Mouse (Mus musculus): ENCODE results near the gene Igsf10.
A peak's percentile ranks its signal among the peaks of the same experiment; 100 is the strongest.
"Not testable (repeated sequence)": the region's sequence is repeated elsewhere in the genome, so short reads cannot be mapped to it uniquely, and the experiment has no call there.

Igsf10 gene

DNA sequence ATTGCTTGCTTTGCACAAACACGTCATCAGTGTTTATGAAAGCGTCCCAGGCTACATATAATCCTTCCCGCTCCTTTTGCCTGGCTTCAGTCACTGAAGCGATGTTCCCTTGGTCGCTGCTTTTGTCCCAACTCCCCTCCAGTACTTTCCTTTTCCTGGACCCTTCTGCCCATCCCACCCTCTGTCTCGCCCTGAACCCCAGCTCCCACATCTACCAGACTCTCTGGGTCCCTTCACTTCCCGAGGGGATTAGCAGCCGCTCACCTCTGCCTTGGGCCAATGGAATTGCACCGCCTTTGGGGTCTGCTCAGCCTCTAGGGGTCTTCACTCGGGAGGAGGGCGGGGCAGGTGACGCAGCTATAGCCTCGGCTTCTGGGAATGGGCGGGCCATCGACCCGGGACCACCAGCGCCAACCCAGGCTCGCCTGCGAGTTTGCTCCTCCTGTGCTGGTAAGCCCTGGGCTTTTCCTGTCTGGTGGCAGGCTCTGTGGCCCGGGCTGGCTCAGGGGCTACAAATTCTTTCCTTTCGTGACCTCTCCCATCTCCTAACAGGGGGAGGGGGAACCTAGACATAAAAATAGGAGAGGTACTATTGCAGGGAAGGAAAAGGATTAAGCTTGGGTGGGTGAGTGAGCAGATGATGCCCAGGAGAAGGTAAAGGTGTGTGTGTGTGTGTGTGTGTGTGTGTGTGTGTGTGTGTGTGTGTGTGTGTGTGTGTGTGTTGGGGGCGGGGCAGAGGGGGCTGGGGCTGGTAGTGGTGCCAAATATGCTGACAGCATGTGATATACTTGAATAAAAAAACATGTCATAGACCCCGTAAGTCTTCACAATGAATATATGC lies at the start of gene Igsf10:
Gene Igsf10, minus strand, starts transcription at position 330 of the 841 bp plus-strand sequence.
- peak; percentile 27 to 43 for DNase-seq (ENCODE audit: low spot score in 2 of 2)

DNA sequence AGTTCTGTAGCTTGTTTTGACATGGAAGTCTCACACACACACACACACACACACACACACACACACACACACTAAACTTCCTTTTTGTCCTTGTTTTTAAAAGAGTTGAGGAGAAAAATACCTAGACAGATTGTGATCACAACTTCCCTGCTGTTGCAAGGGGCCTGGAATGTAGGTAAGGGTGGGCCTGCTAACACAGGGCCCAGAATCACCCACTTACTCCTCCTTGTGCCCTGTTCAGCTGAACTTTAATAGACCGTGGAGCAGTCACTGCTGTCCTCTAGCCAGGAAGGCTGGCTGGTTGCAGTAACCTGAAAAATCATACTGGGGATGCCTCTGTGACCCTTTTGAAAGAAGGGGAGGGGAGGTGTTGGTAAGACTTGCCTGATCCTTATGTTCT lies 41.4 kb upstream of the Igsf10 start:
- no peak for DNase-seq (ENCODE audit: low spot score in 2 of 2)

- DNase-seq (ENCODE audit: low spot score in 2 of 2), result no peak
Measured at GRCm38 (mm10) chr3:59385000-59385399, 40.8 kb upstream of the Igsf10 start.

DNA sequence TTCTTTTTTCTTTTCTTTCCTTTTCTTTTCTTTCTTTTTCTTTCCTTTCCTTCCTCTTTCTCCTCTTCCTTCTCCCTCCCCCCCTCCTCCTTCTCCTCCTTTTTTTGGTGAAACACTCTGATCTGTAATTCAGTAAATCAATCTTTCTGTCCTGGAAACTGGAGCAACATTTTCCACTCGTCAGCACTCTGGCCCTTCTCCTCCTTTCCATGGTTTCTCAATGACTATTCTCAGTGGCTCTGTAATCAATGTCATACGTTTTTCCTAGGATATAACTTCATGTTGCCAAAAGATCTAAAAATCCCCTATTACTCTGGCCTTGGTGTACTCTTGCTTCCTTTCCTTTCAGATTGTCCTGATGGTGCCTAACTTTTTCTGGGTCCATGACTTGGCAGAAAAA lies 40.1 kb upstream of the Igsf10 start:
- no peak for DNase-seq (ENCODE audit: low spot score in 2 of 2)

DNA sequence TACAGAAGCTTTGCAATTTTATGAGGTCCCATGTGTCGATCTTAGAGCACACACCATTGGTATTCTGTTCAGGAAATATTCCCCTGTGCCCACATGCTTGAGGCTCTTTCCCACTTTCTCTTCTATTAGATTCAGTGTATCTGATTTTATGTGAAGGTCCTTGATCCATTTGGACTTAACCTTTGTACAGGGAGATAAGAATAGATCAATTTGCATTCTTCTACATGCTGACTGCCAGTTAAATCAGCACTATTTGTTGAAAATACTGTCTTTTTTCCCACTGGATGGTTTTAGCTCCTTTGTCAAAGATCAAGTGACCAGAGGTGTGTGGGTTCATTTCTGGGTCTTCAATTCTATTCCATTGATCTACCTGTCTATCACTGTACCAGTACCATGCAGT lies 34.6 kb upstream of the Igsf10 start:
- not testable (repeated sequence) for DNase-seq (ENCODE audit: low spot score in 2 of 2)

- no peak for DNase-seq (ENCODE audit: low spot score in 2 of 2)
Measured at GRCm38 (mm10) chr3:59361895-59362294, 17.7 kb upstream of the Igsf10 start.

DNA sequence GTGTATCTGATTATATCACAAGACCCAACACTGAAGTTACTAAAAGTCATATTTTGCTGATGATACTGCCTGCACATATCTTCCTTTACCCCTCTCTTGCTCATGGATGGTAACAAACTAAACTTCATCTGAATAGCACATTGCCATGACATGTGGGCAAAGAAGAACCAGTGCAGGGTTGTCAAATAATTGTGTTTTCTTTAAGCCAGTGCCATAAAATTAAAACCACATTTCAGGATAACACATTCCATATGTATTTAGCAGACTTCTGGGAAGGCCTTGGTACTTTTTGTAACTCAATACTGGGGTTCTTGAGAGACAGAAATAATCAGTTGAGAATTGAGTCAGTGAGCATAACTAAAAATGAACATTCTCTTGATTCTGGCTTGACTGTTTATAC lies 15.9 kb upstream of the Igsf10 start:
- DNase-seq (ENCODE audit: low spot score in 2 of 2), result no peak

DNA sequence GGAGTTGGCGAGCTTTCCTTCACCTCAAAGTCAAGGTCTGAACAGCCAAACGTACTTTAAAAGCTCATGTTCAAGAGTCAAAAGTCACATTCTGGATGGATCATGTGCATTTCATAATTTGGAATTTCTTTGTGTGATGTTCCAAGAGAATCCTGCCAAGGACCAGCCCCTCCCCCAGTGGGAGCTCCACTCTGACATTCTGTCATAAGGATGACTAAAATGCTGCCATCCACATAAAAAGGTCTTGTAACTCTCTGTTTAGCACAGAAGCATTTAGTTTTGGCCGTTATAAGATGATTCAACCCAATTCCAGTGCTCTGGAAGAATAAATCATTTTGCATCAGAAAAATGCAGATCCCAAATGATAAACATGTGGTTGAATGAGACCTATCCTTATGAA lies 10.0 kb upstream of the Igsf10 start:
- DNase-seq (ENCODE audit: low spot score in 2 of 2), result no peak

DNA sequence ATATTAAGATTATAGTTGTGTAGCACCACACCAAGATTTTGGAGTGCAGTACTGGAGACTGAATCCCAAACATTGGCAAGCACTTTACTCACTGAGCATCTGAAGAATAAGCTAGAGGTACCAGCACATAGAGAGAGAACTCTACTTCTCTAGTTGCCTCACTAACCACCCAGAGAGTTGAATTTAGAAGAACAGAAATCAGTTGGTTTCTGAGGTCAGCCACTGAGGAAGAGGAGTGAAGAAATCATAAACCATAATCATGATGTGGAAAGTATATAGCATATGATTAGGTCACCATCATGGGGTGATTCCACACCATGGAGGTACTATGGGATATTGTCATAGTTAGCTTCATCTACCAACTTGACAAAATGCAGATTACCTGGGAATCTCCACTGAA lies 7.6 kb upstream of the Igsf10 start:
- no peak for DNase-seq (ENCODE audit: low spot score in 2 of 2)

DNA sequence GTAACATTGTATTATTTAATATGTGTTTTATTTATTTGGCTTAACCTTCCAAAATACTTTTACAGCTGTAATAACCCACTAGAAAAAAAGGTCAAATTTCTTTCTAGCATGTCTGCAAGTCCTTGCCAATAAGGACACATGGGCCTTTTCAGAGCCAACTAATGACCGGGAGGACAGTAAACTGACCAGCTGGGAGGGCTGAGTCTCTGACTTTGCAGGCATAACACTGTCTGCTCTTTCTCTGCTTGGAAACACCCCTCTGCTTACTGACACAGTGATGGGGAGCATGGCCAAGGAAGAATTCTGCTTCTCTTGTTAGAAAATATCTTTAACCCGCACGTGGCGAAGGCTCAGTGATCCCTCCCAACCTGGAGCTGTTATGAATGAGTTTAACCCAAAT lies 1.2 kb downstream of the Igsf10 start:
- DNase-seq (ENCODE audit: low spot score in 2 of 2), result peak in 1 of 2 experiments; percentile 34

- DNase-seq (ENCODE audit: low spot score in 2 of 2), result no peak
Measured at GRCm38 (mm10) chr3:59341647-59342427, 2.4 kb downstream of the Igsf10 start.

GRCm38 (mm10) chr3:59328526-59328925 lies 15.7 kb downstream of the Igsf10 start:
- DNase-seq (ENCODE audit: low spot score in 2 of 2), result no peak

GRCm38 (mm10) chr3:59321278-59321876 lies 22.8 kb downstream of the Igsf10 start:
- peak; percentile 35 to 61 for DNase-seq (ENCODE audit: low spot score in 2 of 2)

DNA sequence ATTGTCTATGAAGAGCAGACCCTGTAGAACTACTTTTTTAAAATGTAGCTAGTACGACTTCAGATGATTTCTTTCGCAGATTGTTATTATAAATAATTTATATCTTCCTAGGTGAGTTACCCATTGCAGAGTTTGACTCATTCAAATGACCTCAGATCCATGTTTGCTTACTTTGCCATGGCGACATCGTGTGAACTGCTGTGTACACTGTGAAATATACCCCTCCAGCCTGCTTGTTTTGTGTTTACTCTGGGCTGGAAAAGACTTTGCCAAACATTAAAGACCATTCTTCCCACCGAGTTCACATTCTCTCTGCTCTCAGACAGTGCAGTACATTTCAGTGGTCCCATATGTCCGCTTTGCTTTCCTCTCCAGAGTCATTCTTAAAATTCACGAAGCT lies 28.1 kb downstream of the Igsf10 start:
- DNase-seq (ENCODE audit: low spot score in 2 of 2), result no peak

DNA sequence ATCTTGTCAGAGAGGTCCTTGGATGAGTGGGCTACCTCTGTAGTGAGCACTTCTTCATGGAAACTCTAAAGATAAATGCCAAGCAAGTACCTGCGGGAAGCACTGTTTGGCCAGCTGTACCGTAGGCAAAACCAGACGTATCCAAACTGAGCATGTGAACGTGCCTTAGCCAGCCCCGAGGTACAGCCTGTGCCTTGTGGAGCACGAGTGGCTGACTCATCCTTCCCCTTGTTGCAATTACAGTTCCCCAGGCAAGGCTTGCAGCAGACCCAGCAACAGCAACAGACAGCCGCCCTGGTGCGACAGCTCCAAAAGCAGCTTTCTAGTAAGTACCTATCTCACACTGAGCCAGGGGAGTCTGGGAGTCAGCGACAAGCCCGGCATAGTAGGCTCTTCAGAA lies 31.6 kb downstream of the Igsf10 start:
- peak in 1 of 2 experiments; percentile 31 for DNase-seq (ENCODE audit: low spot score in 2 of 2)

- no peak for DNase-seq (ENCODE audit: low spot score in 2 of 2)
Measured at GRCm38 (mm10) chr3:59305518-59305917, 38.7 kb downstream of the Igsf10 start.

- no peak for DNase-seq (ENCODE audit: low spot score in 2 of 2)
Measured at GRCm38 (mm10) chr3:59304944-59305343, 39.2 kb downstream of the Igsf10 start.

GRCm38 (mm10) chr3:59297653-59298052 lies 46.5 kb downstream of the Igsf10 start:
- no peak for DNase-seq (ENCODE audit: low spot score in 2 of 2)

DNA sequence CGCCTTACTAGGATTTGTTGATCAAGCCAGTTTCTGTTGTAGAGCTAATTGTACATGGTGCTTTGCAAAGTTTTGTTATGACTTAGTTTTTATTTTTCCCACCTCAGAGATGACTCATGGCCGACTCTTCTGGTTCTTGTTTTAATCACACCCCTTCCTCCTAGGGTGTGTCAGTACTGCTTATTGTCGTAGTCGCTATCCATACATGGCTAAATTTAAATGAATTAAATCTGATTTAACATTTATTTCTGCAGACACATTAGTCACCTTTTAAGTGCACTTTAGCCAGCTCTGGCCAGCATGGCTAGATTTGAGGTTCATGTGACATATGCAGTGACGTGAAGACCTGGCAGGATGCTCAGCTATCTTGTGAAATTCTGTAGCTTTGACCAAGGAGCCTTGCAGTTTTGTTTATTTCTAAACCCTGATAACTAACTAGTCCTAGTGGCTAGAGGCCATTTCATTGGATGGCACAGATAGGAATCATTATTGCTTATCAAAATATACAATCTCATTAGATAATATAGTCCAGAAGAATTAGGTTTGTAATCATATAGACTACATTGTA lies 47.5 kb downstream of the Igsf10 start:
- no peak for DNase-seq (ENCODE audit: low spot score in 2 of 2)

DNA sequence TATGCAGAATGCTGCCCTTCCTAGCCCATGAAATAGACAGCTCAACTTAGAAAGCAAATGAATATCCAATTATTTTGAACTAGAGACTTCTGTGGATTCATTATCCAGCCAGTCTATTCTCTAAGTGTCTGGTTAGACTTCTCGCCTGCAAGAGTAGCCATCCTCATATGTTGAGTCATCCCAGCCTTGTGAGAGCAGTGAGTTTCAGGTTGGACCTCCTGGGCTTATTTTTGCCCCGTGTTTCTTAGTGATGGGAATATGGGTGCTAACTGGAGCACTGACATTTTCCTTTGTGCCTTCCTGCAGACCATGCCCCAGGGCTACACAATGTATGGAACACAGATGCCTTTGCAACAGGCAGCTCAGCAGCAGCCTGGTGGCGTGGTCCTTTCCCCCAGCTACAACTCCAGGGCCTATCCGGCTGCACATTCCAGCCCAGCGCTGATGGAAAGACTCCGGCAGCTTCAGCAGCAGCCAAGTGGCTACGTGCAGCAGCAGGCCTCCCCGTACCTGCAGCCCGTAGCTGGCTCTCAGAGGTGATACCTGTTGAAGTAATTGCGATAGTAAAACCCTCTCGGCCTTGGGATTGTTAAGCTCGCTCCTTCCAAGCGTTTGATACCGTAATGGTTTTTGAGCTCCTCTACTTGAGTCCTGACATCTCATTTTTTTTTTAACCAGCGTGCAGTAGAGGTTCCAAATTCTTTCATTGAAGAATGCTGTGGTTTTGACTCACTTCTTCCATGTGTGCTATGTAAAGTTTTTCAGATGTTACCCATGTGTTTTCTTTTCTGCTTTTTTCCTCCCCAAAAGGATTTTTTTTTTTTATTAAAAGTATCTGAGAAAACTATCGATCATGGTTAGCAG lies 48.3 kb downstream of the Igsf10 start:
- DNase-seq (ENCODE audit: low spot score in 2 of 2), result no peak

Data from urinary bladder, adult 18-20 months (tissue).